Mouse (Mus musculus): ENCODE measurements around the gene Gnb4. TPM values are rescaled to one million over a fixed set of nuclear protein-coding genes. Genes with fewer than 3 reads are reported as not detected.

Gnb4 gene
- polyA plus RNA-seq, 1 experiment from 2014 or later: 75.1 TPM

GRCm38 (mm10) chr3:32575151-32575550 lies 41.2 kb downstream of the Gnb4 start:
- WGBS: 89% methylated on average over 3 of the region's 3 CpGs
- H3K4me2 ChIP-seq (replicated peaks): no peak overlapping the region
- peaks cover 37% of the 10 kb centered on the region for H3K36me3 ChIP-seq
- H3K27ac ChIP-seq (replicated peaks): no peak overlapping the region
- H3K9me3 ChIP-seq (replicated peaks): no peaks in the 10 kb centered on the region
- no peak for ATAC-seq (ENCODE audit: insufficient number of reproducible peaks, low FRiP score, low TSS enrichment, low read depth)
- H3K4me1 ChIP-seq: no peaks in the 10 kb centered on the region
- no peaks in the 10 kb centered on the region for H3K27me3 ChIP-seq
- no peak overlapping the region for H3K4me3 ChIP-seq (replicated peaks)
- no peak overlapping the region for H3K9ac ChIP-seq

- no peak overlapping the region for H3K4me2 ChIP-seq (replicated peaks)
- peaks cover 50% of the 10 kb centered on the region for H3K36me3 ChIP-seq
- no peak overlapping the region for H3K27ac ChIP-seq (replicated peaks)
- H3K9ac ChIP-seq: no peak overlapping the region
- H3K27me3 ChIP-seq: no peaks in the 10 kb centered on the region
- whole genome bisulfite sequencing: 60% methylated on average over 9 of the region's 9 CpGs
- ATAC-seq (ENCODE audit: insufficient number of reproducible peaks, low FRiP score, low TSS enrichment, low read depth): no peak
- no peak overlapping the region for H3K4me3 ChIP-seq (replicated peaks)
- no peaks in the 10 kb centered on the region for H3K9me3 ChIP-seq (replicated peaks)
- H3K4me1 ChIP-seq: no peaks in the 10 kb centered on the region
These were observed 42.5 kb downstream of the Gnb4 start for GRCm38 (mm10) chr3:32573881-32574280.

GRCm38 (mm10) chr3:32573086-32573485 lies 43.3 kb downstream of the Gnb4 start:
- 90% methylated on average over 2 of the region's 2 CpGs for WGBS
- Histone ChIP-seq H3K9ac (no peak overlapping the region), H3K9me3 (replicated peaks) (no peaks in the 10 kb centered on the region), H3K4me3 (replicated peaks) (no peak overlapping the region), H3K27ac (replicated peaks) (no peak overlapping the region), H3K4me2 (replicated peaks) (no peak overlapping the region), H3K4me1 (no peaks in the 10 kb centered on the region), H3K27me3 (no peaks in the 10 kb centered on the region), H3K36me3 (peaks cover 56% of the 10 kb centered on the region)
- no peak for ATAC-seq (ENCODE audit: insufficient number of reproducible peaks, low FRiP score, low TSS enrichment, low read depth)

- 93% methylated on average over 6 of the region's 6 CpGs for WGBS
- Histone ChIP-seq H3K4me3 (replicated peaks) (no peak overlapping the region), H3K36me3 (peaks cover 62% of the 10 kb centered on the region), H3K27me3 (no peaks in the 10 kb centered on the region), H3K4me2 (replicated peaks) (no peak overlapping the region), H3K4me1 (no peaks in the 10 kb centered on the region), H3K9me3 (replicated peaks) (no peaks in the 10 kb centered on the region), H3K9ac (no peak overlapping the region), H3K27ac (replicated peaks) (no peak overlapping the region)
- no peak for ATAC-seq (ENCODE audit: insufficient number of reproducible peaks, low FRiP score, low TSS enrichment, low read depth)
These were observed 53.0 kb downstream of the Gnb4 start for GRCm38 (mm10) chr3:32563401-32563800.

- Histone ChIP-seq H3K27me3 (no peaks in the 10 kb centered on the region), H3K27ac (replicated peaks) (no peak overlapping the region), H3K9me3 (replicated peaks) (no peaks in the 10 kb centered on the region), H3K4me2 (replicated peaks) (no peak overlapping the region), H3K36me3 (peaks cover 41% of the 10 kb centered on the region), H3K4me3 (replicated peaks) (no peak overlapping the region), H3K9ac (no peak overlapping the region), H3K4me1 (no peaks in the 10 kb centered on the region)
- 95% methylated on average over 1 of the region's 1 CpGs for WGBS
- no peak for ATAC-seq (ENCODE audit: insufficient number of reproducible peaks, low FRiP score, low TSS enrichment, low read depth)
These were observed 63.3 kb downstream of the Gnb4 start for GRCm38 (mm10) chr3:32553061-32553460.

- H3K27ac ChIP-seq (replicated peaks): no peak overlapping the region
- WGBS: 91% methylated on average over 5 of the region's 5 CpGs
- H3K36me3 ChIP-seq: peaks cover 62% of the 10 kb centered on the region
These were observed 78.3 kb downstream of the Gnb4 start for GRCm38 (mm10) chr3:32538091-32538490.

GRCm38 (mm10) chr3:32537556-32537955 lies 78.8 kb downstream of the Gnb4 start:
- H3K9me3 ChIP-seq (replicated peaks): no peaks in the 10 kb centered on the region
- H3K36me3 ChIP-seq: peaks cover 56% of the 10 kb centered on the region
- whole genome bisulfite sequencing: 62% methylated on average over 1 of the region's 1 CpGs
- no peak overlapping the region for H3K9ac ChIP-seq
- H3K4me2 ChIP-seq (replicated peaks): no peak overlapping the region
- no peak overlapping the region for H3K27ac ChIP-seq (replicated peaks)
- H3K4me3 ChIP-seq (replicated peaks): no peak overlapping the region
- no peak for ATAC-seq (ENCODE audit: insufficient number of reproducible peaks, low FRiP score, low TSS enrichment, low read depth)
- H3K4me1 ChIP-seq: no peaks in the 10 kb centered on the region
- H3K27me3 ChIP-seq: no peaks in the 10 kb centered on the region

More at GRCm38 (mm10) chr3:32538091-32538490, 78.3 kb downstream of the Gnb4 start:
- H3K4me3 ChIP-seq (replicated peaks): no peak overlapping the region
- H3K9me3 ChIP-seq (replicated peaks): no peaks in the 10 kb centered on the region
- H3K4me1 ChIP-seq: no peaks in the 10 kb centered on the region
- no peaks in the 10 kb centered on the region for H3K27me3 ChIP-seq
- ATAC-seq (ENCODE audit: insufficient number of reproducible peaks, low FRiP score, low TSS enrichment, low read depth): no peak
- H3K4me2 ChIP-seq (replicated peaks): no peak overlapping the region
- no peak overlapping the region for H3K9ac ChIP-seq

- H3K9me3 ChIP-seq (replicated peaks): no peaks in the 10 kb centered on the region
- H3K4me1 ChIP-seq: 0 out of 2 replicates have a peak, but pooled peaks cover 3% of the 10 kb centered on the region
- WGBS: 61% methylated on average over 1 of the region's 1 CpGs
- H3K9ac ChIP-seq: no peak overlapping the region
- H3K36me3 ChIP-seq: peaks cover 49% of the 10 kb centered on the region
- H3K4me2 ChIP-seq (replicated peaks): no peak overlapping the region
- H3K4me3 ChIP-seq (replicated peaks): no peak overlapping the region
- no peak overlapping the region for H3K27ac ChIP-seq (replicated peaks)
- ATAC-seq (ENCODE audit: insufficient number of reproducible peaks, low FRiP score, low TSS enrichment, low read depth): no peak
- H3K27me3 ChIP-seq: no peaks in the 10 kb centered on the region
These were observed 80.7 kb downstream of the Gnb4 start for GRCm38 (mm10) chr3:32535692-32536091.

Other genes starting within 250 kb of the Gnb4 start
- 10.3 and 11.8 TPM in 2 replicates for gene Pik3ca, start 218.9 kb downstream of the Gnb4 start, polyA plus RNA-seq (2015; fragmentation: Nextera tagmentation; extraction: Ambion mirVana)
- gene Kcnmb3, start 124.4 kb downstream of the Gnb4 start, polyA plus RNA-seq (2015; fragmentation: Nextera tagmentation; extraction: Ambion mirVana): 0.41 and 0.59 TPM in 2 replicates
- 35.8 and 43.2 TPM in 2 replicates for gene Zfp639, start 106.3 kb downstream of the Gnb4 start, polyA plus RNA-seq (2015; fragmentation: Nextera tagmentation; extraction: Ambion mirVana)
- 27.2 and 33.8 TPM in 2 replicates for gene Mfn1, start 87.1 kb downstream of the Gnb4 start, polyA plus RNA-seq (2015; fragmentation: Nextera tagmentation; extraction: Ambion mirVana)
- 121 and 128 TPM in 2 replicates for gene Actl6a, start 89.7 kb upstream of the Gnb4 start, polyA plus RNA-seq (2015; fragmentation: Nextera tagmentation; extraction: Ambion mirVana)
- 276 and 296 TPM in 2 replicates for gene Ndufb5, start 120.4 kb upstream of the Gnb4 start, polyA plus RNA-seq (2015; fragmentation: Nextera tagmentation; extraction: Ambion mirVana)
- gene Mrpl47, start 121.0 kb upstream of the Gnb4 start, polyA plus RNA-seq (2015; fragmentation: Nextera tagmentation; extraction: Ambion mirVana): 24.8 and 25.1 TPM in 2 replicates
- gene Usp13, start 201.0 kb upstream of the Gnb4 start, polyA plus RNA-seq (2015; fragmentation: Nextera tagmentation; extraction: Ambion mirVana): 6.5 and 6.7 TPM in 2 replicates